Mouse (Mus musculus) lung, postnatal 0 days (tissue): ENCODE results near the gene Lrrc74a.

Experiments used
- CTCF ChIP-seq: IDR thresholded peaks from 2 replicates; pipeline ENCODE4 v1.5.1; 2016; ENCODE audit warnings: antibody characterized with exemption, mild to moderate bottlenecking
- EP300 ChIP-seq: IDR thresholded peaks from 2 replicates; pipeline ENCODE4 v1.6.1; 2016; ENCODE audit warnings: antibody characterized with exemption, mild to moderate bottlenecking, control low read depth

DNA sequence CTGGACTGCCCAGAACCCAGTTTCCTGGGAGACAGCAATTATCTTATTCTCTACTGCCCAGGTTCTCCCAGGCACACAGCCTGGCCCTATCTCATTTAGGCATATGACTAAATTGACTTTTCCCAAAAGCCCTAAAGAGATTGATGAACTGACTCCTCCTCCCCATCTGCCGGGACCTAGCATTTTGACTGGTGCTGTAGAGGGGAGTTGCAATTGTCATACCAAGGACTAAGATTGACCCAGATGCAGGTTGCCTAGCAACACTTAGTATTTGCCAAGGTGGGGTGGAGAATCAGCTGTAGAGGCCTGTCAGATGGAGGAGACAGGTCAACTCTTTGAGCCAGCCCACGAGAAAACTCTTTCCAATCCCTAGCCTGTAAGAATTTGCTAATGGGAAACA, 36.2 kb upstream of the Lrrc74a start:
- no peak for TF ChIP-seq CTCF
- no peak for TF ChIP-seq EP300
